Mouse (Mus musculus) naive thymus-derived CD4-positive, alpha-beta T cell, adult 5 months (primary cell): ENCODE data around the gene Tmem106b. TPM values are rescaled to one million over a fixed set of nuclear protein-coding genes. Genes with fewer than 3 reads are reported as not detected.

ENCODE experiments used
- polyA plus RNA-seq: library from polyadenylated mRNA; unstranded; fragments of 100-300 nt; shearing (Covaris generic); gene quantifications from one replicate; pipeline ENCODE4 v1.2.1, GENCODE M21; 2017

The Tmem106b gene
- polyA plus RNA-seq = 47.7 TPM

GRCm38 (mm10) chr6:13069302-13070146 lies at the start of gene Tmem106b:
Gene Tmem106b, plus strand, starts transcription at chr6:13069759.

Other genes with a start within 250 kb of the Tmem106b start
- gene Vwde, start 155.2 kb downstream of the Tmem106b start, polyA plus RNA-seq = not detected